Mouse (Mus musculus) cortical plate, adult 2 months (tissue): ENCODE measurements at regions not wholly inside any gene's neighbourhood (a gene's known extent, or its start where the extent isn't known, plus 50 kb on each side); places are given as distances from the start of the nearest gene placed in this dataset.

Experiments
- CTCF ChIP-seq: fragments of 200-500 bp; IDR thresholded peaks from 2 replicates; pipeline ENCODE4 v1.5.1; 2011; ENCODE audit warnings: mild to moderate bottlenecking, control low read depth, low read length; ENCODE audit not compliant: insufficient read depth; ENCODE audit errors: extremely low read depth
- POLR2A ChIP-seq: fragments of 200-500 bp; IDR thresholded peaks from 2 replicates; pipeline ENCODE4 v1.6.1; 2011; ENCODE audit warnings: mild to moderate bottlenecking, low read length, control low read depth; ENCODE audit not compliant: insufficient read depth; ENCODE audit errors: extremely low read depth

DNA sequence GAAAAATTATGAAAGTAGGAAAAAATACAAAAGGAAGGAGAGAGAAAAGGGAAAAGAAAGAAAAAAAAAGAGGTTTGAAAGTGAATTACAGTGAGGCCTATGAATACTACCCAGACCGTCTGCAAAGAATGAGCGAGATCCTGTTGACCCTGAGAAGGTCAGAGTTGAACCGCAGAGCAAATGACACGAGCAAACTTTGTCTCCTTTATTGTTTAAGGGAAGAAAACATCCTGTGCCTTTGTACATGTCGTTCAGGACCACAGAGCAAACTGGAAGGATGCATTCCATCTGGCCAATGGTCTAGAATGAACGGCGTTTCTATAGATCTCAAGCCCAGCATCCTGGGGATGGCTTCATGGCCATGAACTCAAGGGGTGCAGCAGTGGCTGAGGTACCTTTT is 270.6 kb upstream of the Zfp637 start:
- TF ChIP-seq CTCF (no peak), POLR2A (no peak)
